Mouse (Mus musculus) cerebellum, postnatal 10 days (tissue): ENCODE data around the gene 1110032A03Rik.

ENCODE experiments used
- DNase-seq, 2 experiments: peaks; one replicate each; pipeline ENCODE4 v3.0.0; 2021; ENCODE audit warnings: mixed read lengths in 2 of 2

Gene 1110032A03Rik

DNA sequence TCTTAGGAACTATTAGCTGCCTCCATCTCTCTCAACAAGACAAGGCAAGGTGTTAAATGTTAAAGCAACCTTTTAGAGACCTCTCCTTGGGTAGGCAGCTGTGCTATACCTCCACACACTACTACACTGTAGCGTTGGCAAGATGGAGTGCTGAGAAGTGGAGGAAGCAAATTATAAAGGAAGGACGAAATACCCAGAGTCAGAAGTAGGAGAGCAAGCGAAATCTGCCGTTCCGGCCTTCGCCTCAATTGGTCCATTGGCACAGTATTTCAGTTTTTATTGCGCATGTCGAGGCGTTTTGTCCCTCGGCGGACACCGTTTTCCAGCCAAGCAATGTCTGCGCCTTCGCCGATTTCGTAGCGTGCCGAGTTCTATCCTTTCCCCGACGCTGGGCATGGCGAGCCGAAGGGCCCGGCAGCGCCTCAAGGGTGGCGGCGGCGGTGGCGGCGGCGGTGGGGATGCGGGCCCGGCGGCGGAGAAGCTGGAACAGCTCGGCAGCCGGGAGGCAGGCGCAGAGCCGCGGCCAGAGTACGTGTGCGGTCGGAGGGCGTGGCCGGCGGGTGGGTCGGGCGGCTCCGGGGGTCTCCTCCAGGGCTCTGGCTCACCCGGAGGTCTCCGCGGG lies at the start of gene 1110032A03Rik, which contains the start of gene Alg9:
1110032A03Rik (minus strand) TSS at position 530 of the 622 bp plus-strand sequence.
Alg9 (plus strand) TSS at position 29 of the 622 bp plus-strand sequence.
- peak; percentile 96 to 97 for DNase-seq

- DNase-seq: no peak
Observed at GRCm38 (mm10) chr9:50823779-50824453, 48.6 kb upstream of the 1110032A03Rik start.

DNA sequence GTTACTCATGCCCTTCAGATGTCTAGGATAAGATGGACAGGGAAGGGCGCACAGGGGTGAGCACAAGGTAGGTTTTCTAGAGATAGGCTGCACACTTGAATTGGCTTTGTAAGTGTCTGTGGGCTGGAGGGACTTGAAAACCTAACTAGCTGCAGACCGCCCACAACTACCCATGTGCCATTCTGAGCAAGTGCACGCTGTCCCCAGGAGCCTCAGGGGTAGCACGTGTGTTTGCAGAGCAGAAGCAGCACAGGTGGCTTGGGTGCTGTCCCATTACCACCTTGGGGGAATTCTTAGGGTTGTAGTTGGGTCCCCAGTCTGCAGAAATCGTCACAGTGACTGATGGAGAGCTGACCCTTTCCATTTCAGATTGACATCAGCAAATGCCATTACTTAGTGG lies 46.9 kb upstream of the 1110032A03Rik start:
- DNase-seq: no peak

DNA sequence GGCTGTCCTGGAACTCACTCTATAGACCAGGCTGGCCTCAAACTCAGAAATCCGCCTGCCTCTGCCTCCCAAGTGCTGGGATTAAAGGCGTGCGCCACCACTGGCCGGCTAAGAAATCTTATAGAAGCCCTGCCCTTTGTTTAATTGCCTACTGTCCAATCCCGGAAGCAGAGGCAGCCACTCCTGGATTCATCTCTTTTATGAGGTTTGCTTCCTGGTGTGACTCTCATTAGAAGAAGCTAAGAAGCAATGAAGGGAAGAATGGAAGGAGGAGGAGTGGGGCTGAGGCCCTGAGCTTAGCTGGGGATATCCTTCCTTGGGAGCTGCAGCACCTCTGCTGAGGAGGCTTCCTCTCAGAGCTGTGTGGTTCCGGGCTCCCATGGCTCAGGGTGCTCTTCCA lies 46.3 kb upstream of the 1110032A03Rik start:
- no peak for DNase-seq

DNA sequence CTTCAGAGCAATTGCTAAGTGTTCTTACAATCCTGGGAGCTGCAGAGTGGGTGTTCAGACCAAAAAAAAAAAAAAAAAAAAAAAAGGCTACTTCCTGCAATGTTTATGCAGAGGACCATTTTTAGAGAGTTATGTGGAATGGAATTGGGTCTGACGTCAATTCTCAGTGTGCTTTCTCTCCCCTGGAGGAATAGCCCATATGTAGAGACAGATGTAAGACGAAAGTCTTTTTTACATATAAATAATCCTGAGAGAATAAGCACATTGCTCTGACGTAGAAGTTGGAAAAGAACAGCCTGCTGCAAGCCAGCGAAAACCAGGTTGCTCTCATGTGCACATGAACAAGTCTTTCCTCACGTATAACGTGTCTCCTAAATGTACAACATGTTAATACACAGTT lies 44.4 kb upstream of the 1110032A03Rik start:
- DNase-seq: no peak

GRCm38 (mm10) chr9:50818050-50818449 lies 42.7 kb upstream of the 1110032A03Rik start:
- no peak for DNase-seq

GRCm38 (mm10) chr9:50816512-50816911 lies 41.2 kb upstream of the 1110032A03Rik start:
- no peak for DNase-seq

DNA sequence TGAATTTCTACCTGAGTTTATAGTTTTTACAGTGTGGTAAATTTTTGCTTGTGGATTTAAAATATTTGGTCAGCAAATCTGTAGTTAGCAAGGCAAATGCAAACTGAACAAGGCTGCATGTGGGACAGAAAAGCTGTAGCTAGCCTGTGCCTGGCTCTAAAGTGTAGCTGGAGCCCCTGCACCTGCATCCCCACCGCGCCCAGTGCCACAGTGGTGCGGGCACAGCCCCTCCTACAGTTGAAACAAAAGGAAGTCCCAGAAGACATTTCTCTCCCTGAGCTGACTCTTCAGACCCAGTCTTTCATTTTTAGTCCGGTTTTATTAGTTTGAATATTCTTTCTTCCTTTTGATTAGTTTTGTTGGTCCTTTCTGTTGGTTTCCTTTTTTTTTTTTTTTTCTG lies 40.3 kb upstream of the 1110032A03Rik start:
- no peak for DNase-seq

DNA sequence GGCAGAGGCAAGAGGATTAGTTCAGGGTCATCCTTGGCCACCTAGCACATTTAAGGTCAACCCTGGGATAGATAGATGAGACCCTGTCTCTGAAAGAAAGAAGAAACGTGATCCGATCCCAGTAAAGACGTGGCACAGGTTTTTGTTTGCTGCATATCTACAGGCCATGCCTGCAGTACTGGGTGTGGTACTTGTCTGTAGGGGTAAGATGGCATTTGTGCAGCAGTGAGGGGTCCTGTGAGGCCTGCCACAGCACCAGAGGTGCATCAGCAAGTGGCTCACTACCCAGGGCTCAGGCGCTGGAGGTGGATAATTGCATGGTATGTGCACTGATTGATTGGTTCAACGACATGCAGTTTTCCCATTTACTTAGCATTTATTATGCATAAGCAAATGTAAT lies 38.5 kb upstream of the 1110032A03Rik start:
- DNase-seq: no peak

GRCm38 (mm10) chr9:50811746-50812145 lies 36.4 kb upstream of the 1110032A03Rik start:
- DNase-seq: no peak

DNA sequence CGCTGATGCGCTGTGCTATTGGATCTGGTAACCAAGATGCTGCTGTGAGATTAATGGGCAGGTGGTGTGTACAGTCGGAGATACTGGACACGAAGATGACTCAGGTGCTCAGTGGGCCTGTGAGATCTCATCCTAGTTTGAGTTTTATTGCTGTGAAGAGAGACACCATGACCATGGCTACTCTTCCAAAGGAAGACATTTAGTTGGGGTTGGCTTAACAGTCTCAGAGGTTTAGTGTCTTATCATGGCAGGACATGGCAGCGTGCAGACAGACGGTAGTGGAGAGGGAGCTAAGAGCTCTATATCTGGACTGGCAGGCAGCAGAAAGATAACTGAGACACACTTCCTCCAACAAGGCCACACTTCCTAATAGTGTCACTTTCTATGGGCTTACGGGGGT lies 35.9 kb upstream of the 1110032A03Rik start:
- DNase-seq: no peak

GRCm38 (mm10) chr9:50809146-50809545 lies 33.8 kb upstream of the 1110032A03Rik start:
- DNase-seq: no peak

GRCm38 (mm10) chr9:50808471-50808870 lies 33.2 kb upstream of the 1110032A03Rik start:
- DNase-seq: no peak

DNA sequence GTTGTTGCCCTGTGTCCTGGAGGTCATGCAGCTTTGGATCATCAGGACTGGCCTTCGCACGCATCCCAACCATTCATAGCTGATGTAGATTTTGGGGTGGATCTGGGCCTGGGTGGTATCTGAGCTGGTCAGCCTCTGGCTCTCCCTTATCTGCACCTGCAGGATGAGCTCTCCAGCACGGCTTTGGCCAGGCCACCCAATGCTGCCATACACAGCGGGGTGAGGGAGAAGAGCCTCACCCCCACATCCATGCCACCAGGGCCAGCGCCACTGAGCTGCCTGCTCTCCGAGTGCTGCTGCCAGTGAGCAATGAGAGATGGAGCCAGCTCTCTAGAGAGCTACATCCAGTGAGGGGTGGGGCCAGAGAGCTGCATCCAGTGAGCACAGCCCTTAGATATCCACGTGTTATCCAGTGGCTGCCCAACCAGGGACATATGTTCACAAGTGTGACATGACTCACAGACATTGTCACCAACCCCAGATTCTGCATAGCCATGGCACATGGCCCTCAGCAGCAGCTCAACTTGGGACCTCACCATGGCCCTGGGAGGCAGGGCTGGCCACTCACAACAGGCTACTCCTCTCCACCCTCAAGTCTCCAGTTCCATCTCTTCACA lies 27.8 kb upstream of the 1110032A03Rik start:
- DNase-seq: no peak

DNA sequence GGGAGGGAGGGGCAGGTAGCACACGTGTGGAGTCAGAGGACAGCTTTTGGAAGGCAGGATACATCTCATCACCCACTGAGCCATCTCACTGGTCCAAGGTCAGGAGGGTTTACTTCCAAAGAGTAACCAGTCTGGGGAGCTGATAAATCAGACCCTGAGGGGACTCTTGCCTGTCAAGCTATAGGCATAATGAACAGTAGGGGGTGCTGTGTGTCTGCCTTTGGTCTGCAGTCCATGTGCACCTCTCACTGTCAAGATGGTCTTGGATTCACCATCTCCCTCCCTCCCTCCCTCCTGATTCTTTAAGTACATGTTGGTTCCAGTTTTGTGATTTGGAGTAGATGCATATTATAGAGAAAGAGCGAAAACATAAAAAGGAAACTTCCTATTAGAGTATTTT lies 25.7 kb upstream of the 1110032A03Rik start:
- DNase-seq: peak; percentile 63 to 70

DNA sequence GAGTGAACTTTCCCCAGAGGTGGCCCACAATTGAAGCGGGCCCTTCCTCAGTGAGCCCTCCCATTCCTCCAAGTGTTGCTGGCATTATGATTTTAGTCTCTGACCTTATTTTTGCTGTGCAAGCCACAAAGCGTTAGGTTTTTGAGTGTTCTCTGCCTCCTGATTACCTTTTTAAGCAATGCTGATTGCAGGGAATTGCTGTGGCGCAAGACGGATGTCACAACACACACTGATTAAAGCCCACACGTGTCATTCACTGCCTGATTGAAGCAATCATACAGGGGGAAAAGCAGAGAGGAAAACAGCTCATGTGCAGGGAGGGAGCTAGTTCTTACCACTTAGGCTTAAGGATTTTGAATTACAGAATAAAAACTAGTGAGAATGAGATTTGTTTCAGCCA lies 23.0 kb upstream of the 1110032A03Rik start:
- no peak for DNase-seq

- no peak for DNase-seq
Observed at GRCm38 (mm10) chr9:50797641-50798040, 22.3 kb upstream of the 1110032A03Rik start.

GRCm38 (mm10) chr9:50796776-50797175 lies 21.5 kb upstream of the 1110032A03Rik start:
- DNase-seq: no peak

DNA sequence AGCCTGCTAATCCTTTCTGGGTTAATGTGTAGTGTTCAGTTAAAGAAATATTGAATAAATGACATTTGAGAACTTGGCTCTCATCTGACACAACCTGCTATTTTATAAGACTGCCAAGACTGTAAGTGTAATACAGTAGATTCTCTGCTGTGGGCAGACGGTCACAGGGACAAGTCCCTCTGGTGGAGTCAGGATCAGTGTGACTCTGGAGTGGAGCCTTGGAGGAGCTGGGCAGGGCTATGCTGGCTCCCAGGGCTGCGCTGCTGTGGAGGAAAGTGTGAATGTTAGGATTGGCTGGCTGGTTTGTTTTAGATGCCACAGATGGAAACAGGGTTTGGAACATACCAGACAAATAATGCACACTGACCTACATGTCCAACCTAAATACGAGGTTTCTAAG lies 19.9 kb upstream of the 1110032A03Rik start:
- DNase-seq: no peak

- peak; percentile 44 to 45 for DNase-seq
Observed at GRCm38 (mm10) chr9:50782155-50782554, 6.8 kb upstream of the 1110032A03Rik start.

DNA sequence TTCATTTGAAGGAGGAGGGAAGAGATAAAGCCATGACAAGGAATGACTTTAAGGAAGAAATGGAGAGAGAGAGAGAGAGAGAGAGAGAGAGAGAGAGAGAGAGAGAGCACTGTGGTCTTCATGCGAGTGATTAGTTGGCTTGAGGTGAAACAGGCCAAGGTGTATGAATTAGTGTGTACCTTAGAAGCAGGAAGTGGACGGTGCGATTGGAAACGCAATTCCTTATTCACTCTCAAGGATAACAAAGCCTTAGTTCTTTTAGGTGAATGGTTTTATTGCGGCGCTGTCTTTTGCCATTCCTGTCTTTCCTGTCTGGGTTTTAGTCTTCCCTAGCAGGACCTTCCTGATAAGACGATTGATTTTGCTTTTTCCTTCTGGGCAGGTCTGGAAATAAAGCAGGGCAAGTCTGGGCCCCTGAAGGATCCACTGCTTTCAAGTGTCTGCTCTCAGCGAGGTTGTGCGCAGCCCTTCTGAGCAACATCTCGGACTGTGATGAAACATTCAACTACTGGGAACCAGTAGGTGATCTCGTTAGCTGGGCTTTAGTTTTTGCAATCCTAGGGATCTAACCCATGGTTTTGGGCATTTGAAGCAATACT lies 941 bp upstream of the 1110032A03Rik start:
- no peak for DNase-seq

DNA sequence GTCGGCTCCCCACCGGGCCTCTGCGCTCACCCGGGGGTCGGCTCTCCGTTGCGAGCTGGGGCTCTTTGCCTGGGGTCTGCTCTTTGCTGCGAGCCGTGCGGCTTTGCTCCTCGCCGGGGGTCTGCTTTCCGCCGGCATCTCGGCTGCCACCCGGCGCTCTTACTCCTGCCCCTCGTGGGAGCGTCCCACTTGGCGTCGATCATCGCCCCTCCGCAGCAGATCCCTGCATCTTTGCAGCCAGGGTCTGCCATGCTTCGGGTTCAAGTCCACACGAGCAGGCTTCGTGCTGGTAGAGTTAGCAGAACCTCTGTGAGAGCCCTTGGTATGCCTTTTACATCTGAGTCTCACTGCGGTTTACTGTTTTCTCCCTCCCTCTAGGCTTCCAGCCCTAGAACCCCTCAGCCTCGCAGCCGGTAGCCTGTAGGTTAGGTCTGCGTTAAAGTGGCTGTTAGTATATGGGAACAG lies 374 bp upstream of the 1110032A03Rik start:
- peak; percentile 50 to 54 for DNase-seq

GRCm38 (mm10) chr9:50774026-50774462 lies 1.3 kb downstream of the 1110032A03Rik start:
- no peak for DNase-seq
